Mouse (Mus musculus): ENCODE measurements around the gene Acp2.
"Not testable (repeated sequence)": the region's sequence is repeated elsewhere in the genome, so short reads cannot be mapped to it uniquely, and the experiment has no call there.

- not testable (repeated sequence) for TF ChIP-seq CTCF (IDR thresholded peaks at IDR 0.05; ENCODE audit: extremely low read depth, insufficient read length, insufficient replicate concordance, low read depth, low read length); POLR2A (IDR thresholded peaks at IDR 0.05; ENCODE audit: low read depth, low read length)
Observed at GRCm38 (mm10) chr2:91237511-91238080, 34.9 kb downstream of the Acp2 start.

Data from small intestine, adult 2 months (tissue).